Mouse (Mus musculus): ENCODE data around the gene Cfap65.

DNA sequence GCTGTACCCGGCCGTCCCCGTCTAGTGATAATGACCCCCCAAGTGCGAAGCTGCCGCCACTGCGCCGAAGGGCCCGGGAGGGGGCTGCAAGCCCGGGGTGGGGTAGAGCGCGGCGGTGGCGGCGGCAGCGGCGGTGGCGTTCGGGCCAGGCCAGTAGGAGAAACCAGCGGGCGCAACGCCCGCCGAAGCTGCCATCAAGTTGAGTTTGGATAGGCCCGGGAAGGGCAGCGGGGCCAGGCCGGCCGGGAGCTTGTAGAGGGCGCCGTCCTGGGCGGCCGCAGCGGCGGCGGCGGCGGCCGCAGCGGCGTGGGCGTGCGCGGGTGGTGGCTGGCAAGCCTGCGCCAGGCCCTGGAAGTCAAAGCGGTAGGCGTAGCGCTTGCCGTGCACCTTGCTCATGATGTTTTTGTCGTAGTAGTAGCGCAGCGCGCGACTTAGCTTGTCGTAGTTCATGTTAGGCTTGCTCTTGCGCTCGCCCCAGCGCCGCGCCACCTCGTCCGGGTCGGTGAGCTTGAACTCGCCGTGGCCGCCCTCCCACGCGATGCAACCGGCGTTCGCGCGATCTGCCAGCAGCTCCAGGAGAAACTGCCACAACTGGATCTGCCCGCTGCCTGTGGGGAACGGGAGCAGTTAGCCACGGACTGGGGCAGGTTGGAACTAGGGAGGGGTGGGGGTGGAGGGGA lies 53.2 kb downstream of the Cfap65 start:
- TF ChIP-seq CTCF (IDR thresholded peaks at IDR 0.05; ENCODE audit: extremely low read depth, insufficient read depth, insufficient read length, insufficient replicate concordance) (no peak), POLR2A (IDR thresholded peaks at IDR 0.05; ENCODE audit: low read depth, low read length) (no peak)

Data from spleen, adult 2 months (tissue).